Mouse (Mus musculus): ENCODE measurements around the gene Prdm5. TPM values are rescaled to one million over a fixed set of nuclear protein-coding genes. Genes with fewer than 3 reads are reported as not detected.

Prdm5 gene
- total RNA-seq, 2 experiments from 2014 or later = 1.8 to 2.7 TPM

GRCm38 (mm10) chr6:65850221-65850620 lies 71.4 kb downstream of the Prdm5 start:
- intact Hi-C loops (cut with DNase I) = no loop called here
- Histone ChIP-seq H3K4me3 (no peak overlapping the region), H3K27ac (no peak overlapping the region)
- DNase-seq = no peak
- TF ChIP-seq CTCF (IDR thresholded peaks at IDR 0.05) = no peak

- intact Hi-C loops (cut with DNase I) = no loop called here
- no peak for TF ChIP-seq CTCF (IDR thresholded peaks at IDR 0.05)
- Histone ChIP-seq H3K27ac (no peak overlapping the region), H3K4me3 (no peak overlapping the region)
- DNase-seq = no peak
Measured at GRCm38 (mm10) chr6:65854020-65854419, 75.2 kb downstream of the Prdm5 start.

- no peak for TF ChIP-seq CTCF (IDR thresholded peaks at IDR 0.05)
- Histone ChIP-seq H3K27ac (no peak overlapping the region), H3K4me3 (no peak overlapping the region)
- intact Hi-C loops (cut with DNase I) = no loop called here
- DNase-seq = no peak
Measured at GRCm38 (mm10) chr6:65854585-65854984, 75.8 kb downstream of the Prdm5 start.

GRCm38 (mm10) chr6:65860609-65861008 lies 81.8 kb downstream of the Prdm5 start:
- DNase-seq = no peak
- TF ChIP-seq CTCF (IDR thresholded peaks at IDR 0.05) = no peak
- H3K4me3 ChIP-seq = no peak overlapping the region
- H3K27ac ChIP-seq = no peak overlapping the region
- intact Hi-C loops (cut with DNase I) = no loop called here

GRCm38 (mm10) chr6:65862836-65863235 lies 84.0 kb downstream of the Prdm5 start:
- TF ChIP-seq CTCF (IDR thresholded peaks at IDR 0.05) = no peak
- Histone ChIP-seq H3K27ac (no peak overlapping the region), H3K4me3 (no peak overlapping the region)
- intact Hi-C loops (cut with DNase I) = no loop called here
- no peak for DNase-seq

GRCm38 (mm10) chr6:65864233-65864632 lies 85.4 kb downstream of the Prdm5 start:
- Histone ChIP-seq H3K4me3 (no peak overlapping the region), H3K27ac (no peak overlapping the region)
- no peak for TF ChIP-seq CTCF (IDR thresholded peaks at IDR 0.05)
- intact Hi-C loops (cut with DNase I) = no loop called here
- no peak for DNase-seq

- H3K27ac ChIP-seq = no peak overlapping the region
- TF ChIP-seq CTCF (IDR thresholded peaks at IDR 0.05) = peak; percentile 27; the same call in 1 of the 2 replicates
- H3K4me3 ChIP-seq = no peak overlapping the region
- no peak for DNase-seq
- intact Hi-C loops (cut with DNase I) = no loop called here
Measured at GRCm38 (mm10) chr6:65864919-65865318, 86.1 kb downstream of the Prdm5 start.

- intact Hi-C loops (cut with DNase I) = no loop called here
- no peak overlapping the region for H3K27ac ChIP-seq
- DNase-seq = no peak
- no peak overlapping the region for H3K4me3 ChIP-seq
- TF ChIP-seq CTCF (IDR thresholded peaks at IDR 0.05) = no peak
Measured at GRCm38 (mm10) chr6:65865861-65866260, 87.1 kb downstream of the Prdm5 start.

- intact Hi-C loops (cut with DNase I) = no loop called here
- TF ChIP-seq CTCF (IDR thresholded peaks at IDR 0.05) = no peak
- DNase-seq = no peak
- Histone ChIP-seq H3K4me3 (no peak overlapping the region), H3K27ac (no peak overlapping the region)
Measured at GRCm38 (mm10) chr6:65871754-65872278, 93.0 kb downstream of the Prdm5 start.

- Histone ChIP-seq H3K27ac (no peak overlapping the region), H3K4me3 (no peak overlapping the region)
- no peak for DNase-seq
- intact Hi-C loops (cut with DNase I) = no loop called here
- TF ChIP-seq CTCF (IDR thresholded peaks at IDR 0.05) = no peak
Measured at GRCm38 (mm10) chr6:65878300-65878699, 99.5 kb downstream of the Prdm5 start.

GRCm38 (mm10) chr6:65888835-65889234 lies 110.0 kb downstream of the Prdm5 start:
- TF ChIP-seq CTCF (IDR thresholded peaks at IDR 0.05) = no peak
- no peak overlapping the region for H3K4me3 ChIP-seq
- no peak overlapping the region for H3K27ac ChIP-seq
- intact Hi-C loops (cut with DNase I) = no loop called here
- peak; percentile 17 for DNase-seq

- intact Hi-C loops (cut with DNase I) = no loop called here
- Histone ChIP-seq H3K4me3 (no peak overlapping the region), H3K27ac (no peak overlapping the region)
- no peak for DNase-seq
- TF ChIP-seq CTCF (IDR thresholded peaks at IDR 0.05) = no peak
Measured at GRCm38 (mm10) chr6:65892045-65892660, 113.4 kb downstream of the Prdm5 start.

GRCm38 (mm10) chr6:65906657-65907182 lies 127.9 kb downstream of the Prdm5 start:
- intact Hi-C loops (cut with DNase I) = no loop called here
- Histone ChIP-seq H3K4me3 (no peak overlapping the region), H3K27ac (no peak overlapping the region)
- no peak for DNase-seq
- no peak for TF ChIP-seq CTCF (IDR thresholded peaks at IDR 0.05)

- no peak for DNase-seq
- TF ChIP-seq CTCF (IDR thresholded peaks at IDR 0.05) = no peak
- H3K27ac ChIP-seq = no peak overlapping the region
- H3K4me3 ChIP-seq = no peak overlapping the region
- intact Hi-C loops (cut with DNase I) = no loop called here
Measured at GRCm38 (mm10) chr6:65915421-65915820, 136.6 kb downstream of the Prdm5 start.

Measured in gastrocnemius, adult 2 months (tissue).